Mouse (Mus musculus) right cerebral cortex, adult 2 months (tissue): ENCODE measurements around the gene Kcnip1.

ENCODE experiments used
- DNase-seq, 2 experiments: peaks; one replicate each; pipeline ENCODE4 v3.0.0; 2021 to 2022; ENCODE audit warnings: low spot score in 2 of 2

Gene Kcnip1

DNA sequence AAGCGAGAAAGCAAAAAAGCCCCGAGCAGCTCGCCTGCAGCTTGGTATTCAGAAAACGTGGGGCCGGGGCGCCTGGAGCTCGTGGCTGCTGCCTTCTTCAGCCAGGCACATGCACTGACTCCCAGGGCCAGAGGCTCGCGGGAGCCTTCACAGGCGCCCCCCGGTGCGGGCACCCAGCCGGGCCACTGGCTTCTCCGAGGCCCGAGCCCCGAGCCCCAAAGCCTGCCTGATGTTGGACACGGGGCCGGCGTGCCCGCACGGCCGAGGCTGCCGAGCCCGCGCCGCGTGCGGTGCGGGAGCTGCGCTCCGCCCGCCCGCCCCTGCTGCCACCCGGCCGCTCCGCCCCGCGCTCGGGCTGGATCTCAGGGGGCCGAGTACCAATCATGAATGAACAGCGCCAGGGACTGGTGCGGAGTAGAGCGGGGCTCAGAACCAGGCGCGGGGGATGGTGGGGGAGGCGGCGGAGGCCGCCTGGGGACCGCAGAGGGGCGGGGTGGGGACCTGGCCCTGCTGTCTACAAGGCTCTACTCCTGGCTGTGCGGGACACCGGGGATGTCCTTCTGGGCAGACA lies 149.6 kb downstream of the Kcnip1 start:
- DNase-seq = peak in 1 of 2 experiments; percentile 20

DNA sequence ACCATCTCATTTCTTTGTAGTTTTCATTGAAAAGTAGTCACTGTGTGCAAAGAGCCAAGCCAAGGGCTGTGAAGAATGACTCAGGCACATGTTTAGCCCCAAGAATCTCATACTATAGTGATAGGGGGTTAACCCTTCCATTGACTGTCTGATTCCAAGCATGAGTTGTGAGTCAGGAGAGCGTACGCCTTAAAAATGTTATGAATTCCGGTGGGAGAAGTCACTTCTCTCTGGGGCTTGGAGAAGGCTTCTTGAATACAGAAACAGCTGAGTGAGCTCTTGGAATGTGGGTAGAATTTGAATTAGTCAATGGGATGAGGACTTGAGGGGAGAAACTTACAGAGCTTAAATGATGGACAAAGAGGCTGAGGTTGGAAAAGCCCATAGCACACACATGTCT lies 153.9 kb downstream of the Kcnip1 start:
- no peak for DNase-seq

DNA sequence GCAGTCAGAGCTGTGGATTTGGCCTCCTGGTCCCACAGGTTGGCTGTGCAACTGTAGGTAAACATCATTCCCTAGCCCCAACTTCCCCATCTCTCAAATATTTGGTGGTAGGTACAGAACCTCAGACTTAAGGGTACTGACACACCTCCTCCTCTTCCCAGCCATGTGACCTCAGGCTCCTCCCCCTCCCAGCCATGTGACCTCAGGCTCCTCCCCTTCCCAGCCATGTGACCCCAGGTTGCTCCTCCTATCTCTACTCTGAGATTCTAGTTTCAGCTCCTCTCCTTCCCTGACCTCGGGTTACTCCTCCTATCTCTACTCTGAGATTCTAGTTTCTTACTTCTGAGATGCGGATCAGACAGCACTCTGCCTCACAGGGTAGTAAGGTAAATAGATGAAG lies 163.2 kb downstream of the Kcnip1 start:
- no peak for DNase-seq

DNA sequence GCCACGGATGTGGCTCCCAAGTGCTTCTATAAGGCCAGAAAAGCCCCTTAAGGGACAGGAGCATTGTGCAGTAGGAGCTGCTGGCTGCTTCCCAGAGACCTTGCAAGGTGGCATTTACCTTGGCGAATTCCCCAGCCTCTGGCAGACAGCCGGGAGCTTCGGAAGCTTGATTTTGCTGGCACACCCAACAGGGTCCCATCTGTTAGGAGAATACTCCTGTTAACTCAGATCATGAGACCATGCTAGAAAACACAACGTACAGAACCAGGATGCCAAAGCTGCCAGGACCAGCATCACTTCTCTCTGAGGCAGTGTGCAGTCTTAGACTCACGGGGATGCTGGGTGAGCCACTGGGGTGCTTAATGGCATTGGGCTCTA lies 165.1 kb downstream of the Kcnip1 start:
- peak; percentile 26 to 28 for DNase-seq

DNA sequence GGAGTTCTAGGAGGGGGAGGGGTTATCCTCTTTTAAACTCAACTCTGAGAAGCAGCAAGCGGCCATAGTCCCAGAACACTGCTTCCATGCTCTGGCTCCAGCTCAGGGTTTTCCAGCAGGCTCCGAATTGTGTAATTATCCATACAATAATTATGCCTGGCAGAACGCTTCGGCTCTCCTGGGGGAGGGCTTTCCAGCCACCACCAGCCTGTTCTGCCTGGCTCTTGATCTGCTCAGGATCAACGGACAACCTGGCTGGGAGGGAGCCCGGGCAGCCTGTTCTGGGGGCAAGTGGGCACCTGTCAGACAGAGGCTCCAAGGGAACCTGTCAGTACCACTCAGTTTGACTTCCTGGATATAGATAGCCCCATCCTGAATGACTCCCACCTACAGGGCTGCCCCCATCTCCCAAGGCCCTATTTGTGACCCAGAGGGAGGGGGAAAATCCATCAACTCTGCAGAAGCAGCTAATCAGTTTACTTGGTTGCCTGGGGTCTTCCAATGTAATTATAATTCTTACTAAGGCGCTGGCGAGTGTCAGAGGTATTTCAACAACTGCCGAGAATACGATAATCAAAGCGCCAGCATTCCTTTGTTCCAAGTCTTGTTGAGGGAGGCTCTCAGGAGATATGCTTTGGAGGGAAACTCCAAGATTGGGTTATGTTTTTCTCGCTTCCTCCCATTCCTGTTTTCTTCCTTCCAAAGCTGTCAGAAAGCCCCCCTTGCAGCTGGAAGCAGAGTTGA lies 165.7 kb downstream of the Kcnip1 start:
- DNase-seq = no peak

DNA sequence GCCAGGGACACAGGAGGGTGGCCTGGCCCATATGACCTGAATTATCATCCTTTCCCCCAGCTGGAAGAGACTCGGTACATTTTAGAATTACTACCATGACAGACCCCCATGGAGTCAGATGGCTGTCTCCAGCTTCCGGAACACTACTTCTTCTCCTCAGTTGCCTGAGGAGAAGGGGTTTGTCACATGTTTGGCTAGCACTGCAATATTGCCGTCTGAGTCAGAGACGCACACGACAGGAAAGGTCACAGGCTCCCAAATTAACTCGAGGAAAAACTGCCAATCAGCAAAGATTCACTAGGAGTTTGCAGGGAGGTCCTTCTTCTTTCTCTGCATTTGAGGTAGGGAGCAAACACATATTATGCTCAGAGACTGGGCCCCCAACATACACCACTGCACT lies 168.2 kb downstream of the Kcnip1 start:
- DNase-seq = no peak

DNA sequence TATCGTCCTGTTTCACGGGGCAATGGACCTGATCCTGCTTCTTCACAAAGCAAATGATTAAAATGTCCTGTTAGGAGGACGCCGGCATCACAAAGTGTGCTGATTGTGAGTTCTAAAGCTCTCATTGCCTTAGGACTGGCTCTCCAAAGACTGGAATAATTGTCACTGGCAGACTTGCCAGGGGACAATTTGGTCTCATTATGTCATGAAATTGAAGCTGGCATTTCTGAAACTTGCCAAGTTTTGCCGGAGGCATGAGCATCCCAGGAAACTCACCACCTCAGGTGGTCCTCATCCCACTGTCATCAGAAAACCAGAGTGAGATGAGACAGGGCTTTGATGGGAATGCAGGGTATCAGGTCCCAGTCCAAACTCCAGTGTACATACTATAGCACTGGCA lies 171.6 kb downstream of the Kcnip1 start:
- DNase-seq = no peak

DNA sequence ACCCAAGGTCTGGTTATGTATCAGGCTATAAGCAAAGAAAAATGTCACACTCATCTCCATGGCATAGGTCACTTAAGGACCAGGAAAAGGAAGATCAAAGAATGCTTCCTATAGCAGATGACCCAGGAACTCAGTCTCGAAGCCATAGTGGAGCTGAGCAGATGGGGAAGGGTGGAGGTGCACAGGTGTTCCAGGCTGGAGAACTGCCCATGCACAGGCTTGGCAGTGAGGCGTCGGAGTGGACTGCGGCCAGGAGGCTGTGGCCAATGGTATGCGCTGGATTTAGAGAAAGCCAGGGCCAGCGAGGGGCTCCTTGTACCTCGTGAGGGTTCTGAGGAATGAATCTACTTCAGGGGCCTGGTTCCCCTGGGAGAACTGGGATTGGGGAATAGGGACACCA lies 172.1 kb downstream of the Kcnip1 start:
- no peak for DNase-seq

DNA sequence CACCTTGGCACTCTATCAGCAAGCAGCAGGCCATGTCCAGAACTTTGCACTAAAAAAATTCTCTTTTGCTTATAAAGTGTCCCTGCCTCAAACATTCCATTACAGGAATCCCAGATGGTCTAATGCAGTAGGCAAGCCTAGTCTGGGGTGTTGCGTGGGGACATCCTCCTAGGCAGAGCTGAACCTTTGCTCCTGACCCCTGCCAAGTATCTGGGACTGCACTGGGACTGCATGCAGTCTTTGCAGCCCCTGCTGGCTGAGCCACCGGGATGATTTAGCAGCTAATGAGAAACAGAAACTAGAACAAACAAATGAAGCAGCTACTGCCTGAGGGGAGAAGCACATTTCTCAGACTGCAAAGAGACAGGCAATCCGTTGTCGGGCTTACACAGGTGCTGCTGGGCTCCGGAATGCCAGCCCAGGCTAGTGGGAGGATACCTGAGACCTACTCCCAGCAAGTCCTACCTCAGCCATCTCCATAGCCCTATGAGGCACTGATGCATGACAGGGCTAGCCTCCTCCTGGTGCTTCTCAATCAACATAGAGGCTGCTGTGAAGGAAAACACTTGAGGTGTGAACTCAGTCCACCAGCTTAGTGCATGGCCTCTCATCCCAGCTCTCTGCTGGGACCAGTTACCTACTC lies 174.0 kb downstream of the Kcnip1 start:
- DNase-seq = no peak

DNA sequence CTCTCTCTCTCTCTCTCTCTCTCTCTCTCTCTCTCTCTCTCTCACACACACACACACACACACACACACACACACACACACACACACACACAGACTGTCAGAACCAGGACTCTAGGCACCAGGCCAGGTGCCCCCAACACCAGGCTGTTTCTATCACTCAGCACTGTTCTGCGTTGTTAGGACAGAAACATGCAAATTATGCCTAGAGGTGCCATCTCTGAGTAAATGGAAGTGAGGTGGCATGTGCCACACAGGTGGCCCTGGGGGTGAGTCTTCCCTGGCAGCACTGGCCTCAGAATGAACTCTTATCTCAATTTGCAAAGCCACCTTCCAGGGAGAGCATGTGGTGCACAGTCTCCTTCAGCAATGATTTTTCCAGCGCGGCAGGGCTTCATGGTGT lies 176.9 kb downstream of the Kcnip1 start:
- DNase-seq = no peak

DNA sequence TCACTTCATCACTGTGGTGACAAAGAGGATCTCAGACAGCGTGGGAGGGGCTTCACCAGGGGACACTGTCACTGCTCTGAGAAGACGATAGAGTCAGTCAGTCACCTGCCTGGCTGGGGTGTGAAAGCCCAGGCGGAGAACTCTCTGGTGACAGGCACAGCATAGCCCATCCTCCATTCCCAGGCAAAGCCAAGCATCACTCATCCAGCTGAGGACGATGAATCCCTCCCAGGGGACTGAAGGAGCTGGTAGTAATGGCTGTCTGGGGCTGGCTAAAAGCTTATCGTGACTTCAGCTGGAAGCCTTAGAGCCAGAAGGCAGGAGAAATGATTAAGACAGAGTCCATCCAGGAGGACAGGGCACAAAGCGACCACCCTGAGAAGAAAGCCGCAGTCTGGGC lies 182.8 kb downstream of the Kcnip1 start:
- DNase-seq = no peak

DNA sequence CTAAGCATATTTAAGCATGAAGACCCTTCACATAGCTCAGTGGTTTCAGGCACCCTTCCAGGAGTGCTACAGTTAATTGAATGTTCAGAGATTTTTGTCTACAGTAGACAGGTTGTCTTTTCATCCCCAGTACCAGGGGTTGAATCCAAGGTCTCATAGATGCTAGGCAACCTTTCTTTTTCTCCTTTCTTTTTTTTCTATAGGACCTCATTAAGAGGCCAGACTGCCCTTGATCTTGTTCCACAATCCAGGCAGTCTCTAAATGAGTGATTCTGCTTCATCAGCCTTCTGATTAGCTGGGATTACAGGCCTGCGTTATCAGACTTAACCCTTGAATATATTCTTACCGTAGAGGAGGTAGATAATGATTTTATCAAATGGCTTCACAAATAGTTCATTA lies 189.9 kb downstream of the Kcnip1 start:
- DNase-seq = no peak

DNA sequence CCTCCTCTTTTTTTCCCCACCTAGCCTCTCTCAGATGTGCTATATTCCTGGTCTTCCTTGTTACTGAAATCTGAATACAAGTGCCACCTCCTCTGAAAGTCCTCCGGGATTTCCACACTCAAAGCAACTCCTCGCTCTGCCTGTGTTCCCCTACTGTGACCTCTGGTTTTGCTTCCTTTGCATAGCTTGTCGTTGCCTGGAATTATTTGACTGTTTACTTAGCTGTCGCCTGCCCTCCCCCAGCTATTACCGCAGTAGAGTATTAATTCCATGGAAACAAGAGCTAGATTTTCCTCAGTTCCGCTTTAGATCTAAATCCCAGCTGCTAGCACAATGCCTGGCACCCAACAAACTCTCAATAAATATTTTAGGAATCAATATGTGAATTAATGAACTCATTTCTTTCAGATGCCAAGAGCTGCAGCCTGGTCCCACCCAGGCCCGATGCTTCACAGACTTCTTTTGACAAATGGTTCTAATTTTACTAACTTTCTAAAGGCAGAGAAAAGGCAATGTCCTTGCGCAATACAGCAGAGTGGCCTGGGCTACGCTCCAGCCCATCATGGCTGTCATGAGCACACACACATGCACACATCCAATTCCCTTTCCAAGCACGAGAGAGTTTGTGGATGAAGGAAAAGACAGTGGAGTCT lies 192.4 kb downstream of the Kcnip1 start:
- DNase-seq = no peak

DNA sequence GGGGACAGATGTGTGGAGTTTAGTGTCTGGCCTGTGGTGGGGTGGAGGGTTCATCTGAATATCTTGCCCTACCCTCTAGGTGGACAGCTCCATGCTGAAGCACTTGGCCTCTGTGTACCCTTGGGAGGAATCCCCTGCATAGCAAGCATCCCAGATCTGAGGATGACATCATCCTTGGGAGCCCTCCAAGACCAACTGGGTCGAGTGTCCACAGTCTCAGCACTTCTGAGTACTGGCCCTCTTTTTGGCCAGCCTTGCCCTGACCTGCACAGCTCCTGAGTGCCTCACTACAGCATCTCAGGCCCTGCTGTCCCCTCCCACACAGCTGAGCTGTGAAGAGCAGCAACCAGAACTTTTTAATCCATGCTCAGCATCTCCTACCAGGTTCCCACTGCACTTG lies 193.0 kb downstream of the Kcnip1 start:
- DNase-seq = no peak

DNA sequence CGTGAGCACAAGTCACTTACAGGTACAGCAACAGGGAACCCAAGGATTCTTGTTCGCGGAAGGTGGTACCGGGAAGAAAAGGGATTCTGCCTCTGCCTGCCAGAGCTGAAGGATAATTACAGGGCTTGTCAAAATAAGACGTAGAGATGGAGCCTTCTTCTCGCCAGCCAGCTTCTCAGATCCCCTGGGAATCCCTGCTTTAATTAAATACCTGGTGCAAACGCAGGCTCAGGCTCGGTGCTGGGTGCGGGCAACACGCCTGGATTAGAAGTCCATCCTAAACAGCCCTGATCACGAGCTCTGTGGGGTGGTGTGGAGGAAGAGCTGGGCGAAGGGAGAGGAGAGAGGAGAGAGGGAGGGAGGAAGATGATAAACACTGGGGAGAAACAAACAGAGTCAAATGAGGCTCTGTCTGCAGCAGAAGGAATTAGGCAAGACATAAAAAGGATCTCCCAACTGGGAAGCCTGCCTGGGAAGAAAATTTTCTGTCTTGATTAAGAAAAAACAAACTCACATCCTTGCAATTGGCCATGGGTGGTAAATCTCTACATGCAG lies 194.8 kb downstream of the Kcnip1 start:
- no peak for DNase-seq

DNA sequence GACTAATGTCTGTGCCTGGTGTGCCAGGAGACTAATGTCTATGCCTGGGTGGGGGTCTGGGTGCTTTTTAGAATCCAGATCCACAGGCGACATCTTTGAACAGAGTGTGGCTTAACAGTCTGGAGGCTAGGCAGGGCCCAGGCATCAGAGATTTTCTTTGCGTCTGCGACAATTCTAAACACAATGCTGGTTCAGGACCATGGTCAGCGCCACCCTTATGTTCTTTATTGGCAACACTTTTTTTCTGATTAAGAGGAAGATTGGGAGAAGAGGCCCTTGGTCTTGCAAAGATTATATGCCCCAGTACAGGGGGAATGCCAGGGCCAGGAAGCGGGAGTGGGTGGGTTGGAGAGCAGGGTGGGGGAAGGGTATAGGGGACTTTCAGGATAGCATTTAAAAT lies 205.6 kb downstream of the Kcnip1 start:
- DNase-seq = no peak

DNA sequence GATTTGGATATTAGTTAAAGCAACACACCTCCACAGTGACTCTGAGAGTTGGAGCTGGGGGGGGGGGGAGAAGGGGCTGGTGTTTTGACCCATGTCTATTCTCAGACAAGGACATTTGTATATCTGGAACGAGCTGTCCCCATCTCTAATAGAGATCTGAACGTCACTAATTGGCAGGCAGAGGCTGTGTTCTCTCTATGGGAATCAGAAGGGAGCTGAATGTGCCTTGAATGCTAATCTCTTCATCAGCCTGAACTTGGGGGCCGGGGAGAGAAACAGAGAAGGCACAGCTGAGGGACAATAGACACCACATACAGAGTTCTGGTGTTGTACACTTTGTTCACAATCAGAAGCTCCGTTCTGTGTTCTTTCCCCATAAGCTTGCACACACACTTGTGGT lies 206.4 kb downstream of the Kcnip1 start:
- no peak for DNase-seq

DNA sequence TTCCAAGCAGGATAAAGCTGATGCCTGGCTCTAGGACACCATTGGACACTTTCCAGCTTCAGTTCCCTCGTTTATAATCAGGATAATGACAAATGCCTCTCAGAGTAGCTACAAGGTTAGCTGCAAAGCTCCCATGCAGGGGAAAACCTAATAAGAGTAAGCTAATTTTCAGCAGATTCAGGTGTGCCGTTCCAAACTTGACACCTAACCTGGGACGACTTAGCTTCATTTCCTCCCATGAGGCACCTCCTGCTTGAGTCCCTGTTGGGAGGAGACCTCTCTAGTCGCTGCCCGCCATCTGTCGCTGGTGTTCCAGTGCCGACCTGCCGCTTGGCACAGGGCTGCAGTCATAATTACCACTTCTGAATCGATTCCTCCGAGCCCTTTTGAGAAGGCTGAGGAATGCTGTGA lies 211.4 kb downstream of the Kcnip1 start:
- DNase-seq = no peak

DNA sequence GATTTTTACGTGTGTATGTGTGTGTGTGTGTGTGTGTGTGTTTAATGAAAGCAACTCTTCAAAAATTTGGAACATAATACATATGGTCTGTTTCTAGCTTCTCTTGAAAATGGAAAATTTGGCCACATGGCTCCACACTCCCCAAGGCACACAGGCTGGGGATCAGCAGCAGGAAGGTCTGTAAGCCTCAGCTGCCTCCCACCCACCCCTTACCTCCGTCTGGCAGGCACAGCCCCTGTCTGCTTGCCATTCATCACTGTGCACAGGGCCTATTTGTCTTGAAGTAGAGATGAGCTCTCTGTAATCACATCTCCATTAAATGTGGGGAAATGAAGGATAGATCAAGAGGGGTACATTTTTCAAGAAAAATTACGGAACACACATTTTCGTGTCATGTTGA lies 212.7 kb downstream of the Kcnip1 start:
- DNase-seq = no peak

DNA sequence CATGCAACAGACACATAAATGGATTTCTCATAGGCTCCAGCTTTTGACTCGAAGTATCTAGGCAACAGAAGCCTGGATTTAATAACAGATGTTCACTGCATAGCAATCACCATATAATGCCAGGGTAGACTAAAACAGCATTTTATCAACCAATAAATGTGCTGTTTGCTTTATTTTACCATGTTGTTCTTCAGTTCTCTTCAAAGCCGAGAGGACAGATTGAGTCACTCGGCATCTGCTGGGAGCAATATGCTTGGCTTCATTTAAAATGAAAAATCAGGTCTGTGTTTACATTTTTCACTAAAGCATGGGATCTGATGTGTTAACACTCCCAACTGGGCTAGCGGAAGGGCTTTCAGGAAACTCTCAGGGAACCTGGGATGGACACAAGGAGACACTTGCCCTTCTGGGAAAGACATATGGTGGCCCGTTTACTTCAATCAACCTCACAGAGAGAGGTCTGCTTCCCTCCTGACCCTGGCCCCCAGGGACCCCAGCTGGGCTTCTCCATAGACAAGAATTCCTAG lies 220.3 kb downstream of the Kcnip1 start:
- peak; percentile 34 to 35 for DNase-seq

DNA sequence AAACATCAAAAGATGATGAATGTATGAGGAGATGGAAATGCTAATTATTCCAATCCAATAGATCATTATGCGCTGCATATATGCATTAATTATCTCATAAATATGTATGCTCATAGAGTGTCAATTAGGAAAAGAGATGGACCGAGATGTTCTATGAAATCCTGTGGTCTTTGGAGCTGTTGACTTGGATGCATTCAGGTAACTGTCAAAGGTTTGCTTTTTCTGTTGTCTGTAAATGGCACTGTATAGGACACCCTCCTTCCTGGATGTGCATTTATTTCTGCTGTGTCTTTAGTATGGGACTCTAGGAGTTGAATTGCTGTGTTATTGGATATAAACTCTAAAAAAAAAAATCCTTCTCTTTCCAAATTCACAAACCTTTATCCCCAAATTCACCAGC lies 220.9 kb downstream of the Kcnip1 start:
- no peak for DNase-seq
